Mouse (Mus musculus): ENCODE results near the gene Dtl. TPM values are rescaled to one million over a fixed set of nuclear protein-coding genes. Genes with fewer than 3 reads are reported as not detected.

Gene Dtl
- total RNA-seq (2023; ENCODE audit: inconsistent age), result 8.6 to 9.6 TPM (median 9.0 TPM) in 4 replicates

GRCm38 (mm10) chr1:191575458-191576247, at the start of gene Dtl, which contains the start of gene Ints7:
Dtl (minus strand) TSS chr1:191575544.
Ints7 (plus strand) TSS chr1:191575636.

Other genes with a start within 250 kb of the Dtl start
- 31.0 to 39.9 TPM (median 36.4 TPM) in 4 replicates for gene Tmem206, start 249.6 kb downstream of the Dtl start, total RNA-seq (2023; ENCODE audit: inconsistent age)
- 204 to 211 TPM (median 207 TPM) in 4 replicates for gene Ppp2r5a, start 172.3 kb downstream of the Dtl start, total RNA-seq (2023; ENCODE audit: inconsistent age)
- gene Ints7, start 92 bp upstream of the Dtl start, total RNA-seq (2023; ENCODE audit: inconsistent age), result 66.1 to 72.7 TPM (median 70.5 TPM) in 4 replicates
- gene Lpgat1, start 142.3 kb upstream of the Dtl start, total RNA-seq (2023; ENCODE audit: inconsistent age), result 92.3 to 110 TPM (median 103 TPM) in 4 replicates
- 2.3 to 2.9 TPM (median 2.6 TPM) in 4 replicates for gene Nek2, start 245.9 kb upstream of the Dtl start, total RNA-seq (2023; ENCODE audit: inconsistent age)